Mouse (Mus musculus): ENCODE results near the gene H2-Aa. TPM values are rescaled to one million over a fixed set of nuclear protein-coding genes. Genes with fewer than 3 reads are reported as not detected.

The H2-Aa gene
- total RNA-seq, 2 experiments from 2014 or later = 52.0 to 53.2 TPM

GRCm38 (mm10) chr17:34263811-34264371, 23.7 kb downstream of the H2-Aa start:
- DNase-seq = peak; percentile 31 to 36

DNA sequence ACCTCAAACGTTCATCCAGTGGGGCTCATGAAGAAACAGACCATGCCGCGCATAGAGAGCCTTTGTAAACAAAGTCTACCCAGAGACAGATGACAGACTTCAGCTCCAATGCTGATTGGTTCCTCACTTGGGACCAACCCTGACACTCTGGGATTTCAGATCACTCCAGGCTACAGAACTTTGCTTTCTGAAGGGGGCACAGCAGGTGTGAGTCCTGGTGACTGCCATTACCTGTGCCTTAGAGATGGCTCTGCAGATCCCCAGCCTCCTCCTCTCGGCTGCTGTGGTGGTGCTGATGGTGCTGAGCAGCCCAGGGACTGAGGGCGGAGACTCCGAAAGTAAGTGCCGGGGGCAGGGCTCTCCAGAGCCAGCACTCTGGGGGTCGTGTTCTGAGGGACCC, 24.6 kb downstream of the H2-Aa start:
- peak; percentile 84 to 88 for DNase-seq

DNA sequence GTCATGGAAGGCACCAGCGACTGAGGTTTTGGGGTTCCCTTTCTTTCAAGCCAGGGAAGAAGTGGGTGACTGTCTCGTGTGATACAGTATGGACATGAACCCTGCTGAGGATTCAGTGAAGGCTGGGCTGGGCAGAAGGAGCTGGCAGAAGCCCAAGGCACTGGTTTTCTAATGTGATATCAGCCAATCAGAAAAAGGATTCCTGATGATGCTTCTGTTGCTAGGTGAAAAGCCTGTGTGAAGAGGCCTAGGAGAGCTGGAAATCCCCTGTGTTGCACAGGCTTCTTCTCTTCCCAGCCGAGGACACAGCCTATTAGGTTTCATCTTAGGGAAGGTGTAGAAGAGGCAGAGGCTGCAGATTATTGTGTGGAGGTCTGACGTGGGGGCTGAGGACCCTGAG, 26.1 kb downstream of the H2-Aa start:
- DNase-seq = peak; percentile 83 to 86

- no peak for DNase-seq
These were observed 27.1 kb downstream of the H2-Aa start for GRCm38 (mm10) chr17:34260551-34260950.

GRCm38 (mm10) chr17:34257594-34258375, 29.8 kb downstream of the H2-Aa start, which contains the start of gene H2-Ab1:
H2-Ab1 (plus strand) TSS chr17:34257689.
- peak; percentile 85 to 89 for DNase-seq

DNA sequence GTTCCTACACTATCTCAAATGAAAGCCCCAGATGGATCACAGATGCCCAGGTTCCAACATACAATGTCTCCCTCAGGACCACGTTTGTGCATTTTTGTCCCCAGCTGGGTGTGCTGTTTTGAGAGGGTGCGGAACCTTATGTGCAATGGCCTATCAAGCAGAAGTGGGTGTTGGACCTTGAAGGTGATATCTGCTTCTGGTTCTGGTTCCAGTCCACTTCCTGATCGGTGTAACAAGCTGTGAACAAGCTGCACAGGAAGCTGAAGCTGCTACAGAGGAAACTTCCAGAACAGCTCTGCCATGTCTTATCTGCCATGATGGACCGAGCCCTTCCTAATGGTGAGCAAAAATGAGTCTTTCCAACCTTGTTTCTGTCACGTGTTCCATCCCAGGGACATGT, 31.1 kb downstream of the H2-Aa start:
- DNase-seq = no peak

DNA sequence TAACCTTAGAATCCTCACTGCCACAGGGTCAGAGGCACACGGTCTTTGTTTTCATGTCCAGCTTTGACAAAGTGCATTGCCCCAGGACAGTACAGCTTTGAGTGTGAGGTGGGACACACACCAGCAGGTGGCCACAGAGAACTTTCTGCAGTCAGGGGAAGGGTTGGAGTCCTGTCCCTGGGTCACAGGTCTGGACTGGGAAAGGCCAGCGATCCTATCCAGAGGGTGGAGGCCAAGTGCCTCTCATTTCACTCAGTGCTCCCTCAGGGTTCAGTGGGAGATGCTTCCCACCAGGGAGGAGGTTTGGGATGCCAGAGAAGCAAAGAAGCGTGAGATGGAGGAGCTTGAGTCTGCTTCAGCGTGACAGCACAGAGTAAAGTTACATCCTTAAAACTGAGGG, 36.0 kb downstream of the H2-Aa start:
- DNase-seq = no peak

- DNase-seq = peak; percentile 43 to 74
These were observed 37.7 kb downstream of the H2-Aa start for GRCm38 (mm10) chr17:34249878-34250277.

DNA sequence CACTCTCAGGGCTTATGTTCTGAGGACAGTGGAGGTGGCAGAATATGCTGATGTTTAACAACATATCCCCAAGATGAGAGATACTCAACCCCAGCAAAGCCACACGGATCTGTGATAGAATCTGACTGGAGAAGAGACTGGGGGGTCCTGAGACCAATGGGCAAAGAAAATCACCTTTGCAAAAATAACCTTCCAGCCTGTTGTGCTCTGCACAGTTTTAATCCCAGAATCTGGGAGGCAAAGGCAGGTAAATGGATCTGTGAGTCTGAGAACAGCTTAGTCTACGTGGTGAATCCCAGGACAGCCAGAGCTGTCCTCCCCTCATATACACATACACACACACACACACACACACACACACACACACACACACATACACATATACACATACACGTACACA, 38.3 kb downstream of the H2-Aa start:
- DNase-seq = no peak

- DNase-seq = no peak
These were observed 38.9 kb downstream of the H2-Aa start for GRCm38 (mm10) chr17:34248764-34249163.

GRCm38 (mm10) chr17:34247047-34247446, 40.6 kb downstream of the H2-Aa start:
- DNase-seq = no peak

- DNase-seq = no peak
These were observed 43.0 kb downstream of the H2-Aa start for GRCm38 (mm10) chr17:34244656-34245055.

DNA sequence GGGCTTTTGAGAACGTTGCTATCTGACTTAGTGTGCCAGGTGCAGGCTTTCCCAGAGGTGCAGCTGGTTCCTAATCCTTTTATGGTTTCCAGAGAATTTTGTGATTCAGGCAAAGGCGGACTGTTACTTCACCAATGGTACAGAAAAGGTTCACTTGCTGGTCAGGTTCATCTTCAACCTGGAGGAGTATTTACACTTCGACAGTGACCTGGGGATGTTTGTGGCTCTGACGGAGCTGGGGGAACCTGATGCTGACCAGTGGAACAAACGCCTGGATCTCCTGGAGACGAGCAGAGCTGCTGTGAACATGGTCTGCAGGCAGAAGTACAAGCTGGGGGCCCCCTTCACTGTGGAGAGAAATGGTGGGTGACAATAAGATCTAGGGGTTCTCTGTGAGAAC, 46.7 kb downstream of the H2-Aa start:
- no peak for DNase-seq

DNA sequence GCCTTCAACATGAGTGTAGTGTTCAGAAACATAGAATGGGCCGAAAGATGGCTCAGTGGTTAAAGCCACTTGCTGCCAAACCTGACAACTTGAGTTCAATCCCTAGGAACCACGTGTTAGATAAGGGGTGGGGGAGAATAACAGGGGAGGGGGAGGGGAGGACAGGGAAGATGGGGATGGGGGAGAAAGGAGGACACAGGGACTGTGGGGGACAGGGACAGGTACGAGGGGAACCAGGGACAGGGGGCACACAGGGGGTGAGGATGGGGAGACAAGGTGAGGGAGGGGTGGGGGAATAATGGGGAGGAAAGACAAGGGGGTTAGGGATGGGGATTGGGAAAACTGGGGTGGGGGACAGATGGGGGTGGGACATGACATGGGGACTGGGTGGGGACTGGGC, 47.3 kb downstream of the H2-Aa start:
- no peak for DNase-seq

GRCm38 (mm10) chr17:34239601-34240041, 48.0 kb downstream of the H2-Aa start:
- peak in 1 of 2 experiments; percentile 47 for DNase-seq

DNA sequence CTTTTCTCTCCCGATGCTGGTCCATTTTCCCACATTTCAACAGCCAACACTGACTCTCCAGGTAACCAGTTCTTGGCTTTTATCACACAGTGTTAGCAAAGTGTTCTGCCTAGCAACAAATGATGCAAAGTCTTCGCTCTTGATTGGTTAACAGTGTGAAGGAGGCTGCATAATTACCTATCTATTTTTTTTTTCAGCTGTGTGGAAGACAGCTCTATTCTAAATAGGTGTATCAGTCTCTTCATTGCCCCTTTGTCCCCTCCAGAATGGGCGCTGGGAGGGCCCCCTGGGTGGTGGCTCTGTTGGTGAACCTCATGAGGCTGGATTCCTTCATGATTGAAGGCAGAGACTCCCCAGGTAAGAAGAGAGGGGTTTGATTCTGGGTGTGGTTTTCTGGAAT, 48.9 kb downstream of the H2-Aa start, which contains the start of gene H2-Ob:
TSS of gene H2-Ob (plus strand) at position 198 of the 400 bp plus-strand sequence.
- DNase-seq = peak; percentile 51 to 66

- DNase-seq = no peak
These were observed 49.9 kb downstream of the H2-Aa start for GRCm38 (mm10) chr17:34237741-34238140.

- DNase-seq = no peak
These were observed 50.9 kb downstream of the H2-Aa start for GRCm38 (mm10) chr17:34236691-34237090.

- DNase-seq = peak; percentile 87 to 88
These were observed 52.7 kb downstream of the H2-Aa start for GRCm38 (mm10) chr17:34234926-34235325.

All from heart, adult 18-20 months (tissue).